Mouse (Mus musculus): Measurements from ENCODE around the gene Abhd16b. TPM values are rescaled to one million over a fixed set of nuclear protein-coding genes. Genes with fewer than 3 reads are reported as not detected.

The Abhd16b gene
- total RNA-seq, 2 experiments from 2014 or later, result not detected

GRCm38 (mm10) chr2:181536410-181536809 is 43.4 kb downstream of the Abhd16b start:
- no peak for DNase-seq (ENCODE audit: low spot score in 2 of 2)

- peak; percentile 34 to 35 for DNase-seq (ENCODE audit: low spot score in 2 of 2)
Measured at GRCm38 (mm10) chr2:181537444-181538047, 44.5 kb downstream of the Abhd16b start.

- no peak for DNase-seq (ENCODE audit: low spot score in 2 of 2)
Measured at GRCm38 (mm10) chr2:181541761-181542380, 48.9 kb downstream of the Abhd16b start.

Other genes starting within 250 kb of the Abhd16b start
- 10 to 100 TPM; 17.5 to 18.6 TPM for gene Gmeb2, start 205.2 kb upstream of the Abhd16b start, total RNA-seq (2021)
- 1,000 to 10,000 TPM in 1 of 2 experiments, 100 to 1,000 TPM in 1; 968 to 1,016 TPM for gene Stmn3, start 178.7 kb upstream of the Abhd16b start, total RNA-seq (2021)
- 10 to 100 TPM; 39.5 to 46.1 TPM for gene Rtel1, start 173.5 kb upstream of the Abhd16b start, total RNA-seq (2021)
- 10 to 100 TPM; 64.3 to 74.5 TPM for gene Zgpat, start 128.3 kb upstream of the Abhd16b start, total RNA-seq (2021)
- 10 to 100 TPM; 35.4 to 40.8 TPM for gene Arfrp1, start 127.8 kb upstream of the Abhd16b start, total RNA-seq (2021)
- 10 to 100 TPM; 30.3 to 32.0 TPM for gene Lime1, start 113.1 kb upstream of the Abhd16b start, total RNA-seq (2021)
- 10 to 100 TPM; 14.7 to 17.5 TPM for gene Zbtb46, start 33.8 kb upstream of the Abhd16b start, total RNA-seq (2021)
- 10 to 100 TPM; 75.7 to 87.8 TPM for gene Tpd52l2, start 3.9 kb downstream of the Abhd16b start, total RNA-seq (2021)
- 100 to 1,000 TPM; 253 to 296 TPM for gene Dnajc5, start 27.3 kb downstream of the Abhd16b start, total RNA-seq (2021)
- 10 to 100 TPM; 40.4 to 44.3 TPM for gene Uckl1, start 91.7 kb downstream of the Abhd16b start, total RNA-seq (2021)
- gene Prpf6, start 98.7 kb downstream of the Abhd16b start, total RNA-seq (2021), result 10 to 100 TPM; 52.8 to 53.2 TPM
- gene Zfp512b, start 99.6 kb downstream of the Abhd16b start, total RNA-seq (2021), result 100 to 1,000 TPM; 134 to 158 TPM
- 10 to 100 TPM; 20.9 to 21.7 TPM for gene Samd10, start 106.0 kb downstream of the Abhd16b start, total RNA-seq (2021)
- gene Gm29797, start 163.8 kb downstream of the Abhd16b start, total RNA-seq (2021), result not detected
- 10 to 100 TPM; 18.1 to 20.2 TPM for gene Sox18, start 178.4 kb downstream of the Abhd16b start, total RNA-seq (2021)
- 10 to 100 TPM; 49.9 to 58.4 TPM for gene Tcea2, start 187.1 kb downstream of the Abhd16b start, total RNA-seq (2021)
- gene Rgs19, start 200.8 kb downstream of the Abhd16b start, total RNA-seq (2021), result 10 to 100 TPM; 55.1 to 59.7 TPM
- not detected for gene Lkaaear1, start 205.2 kb downstream of the Abhd16b start, total RNA-seq (2021)
- 10 to 100 TPM; 52.9 to 62.8 TPM for gene Oprl1, start 221.8 kb downstream of the Abhd16b start, total RNA-seq (2021)